Mouse (Mus musculus) B cell, adult 2 months (primary cell): Measurements from ENCODE around the gene Aspn.
"Not testable (repeated sequence)": the region's sequence is repeated elsewhere in the genome, so short reads cannot be mapped to it uniquely, and the experiment has no call there.

Experiments
- DNase-seq, 2 experiments: peaks; one replicate each; pipeline ENCODE4 v3.0.0; 2022

The Aspn gene

DNA sequence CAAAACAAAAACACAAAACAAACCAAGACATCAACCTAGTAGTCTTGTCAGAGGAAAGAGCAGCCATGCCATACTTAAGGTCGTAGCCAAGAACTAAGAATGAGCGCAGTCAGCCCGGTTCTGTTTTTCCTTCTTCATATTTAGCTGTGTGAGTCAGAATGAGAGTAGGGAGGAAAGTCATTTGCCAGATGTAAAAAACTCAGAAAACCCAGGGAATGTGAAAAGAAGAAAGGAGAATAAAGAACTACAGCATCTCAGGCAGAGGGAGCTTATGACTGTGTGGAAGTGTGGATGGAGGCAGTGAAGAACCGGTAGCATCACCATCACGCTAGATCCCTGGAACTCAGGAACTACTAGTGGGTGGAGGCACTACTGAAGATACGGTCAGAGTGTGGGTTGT, 41.8 kb downstream of the Aspn start:
- DNase-seq, result no peak

DNA sequence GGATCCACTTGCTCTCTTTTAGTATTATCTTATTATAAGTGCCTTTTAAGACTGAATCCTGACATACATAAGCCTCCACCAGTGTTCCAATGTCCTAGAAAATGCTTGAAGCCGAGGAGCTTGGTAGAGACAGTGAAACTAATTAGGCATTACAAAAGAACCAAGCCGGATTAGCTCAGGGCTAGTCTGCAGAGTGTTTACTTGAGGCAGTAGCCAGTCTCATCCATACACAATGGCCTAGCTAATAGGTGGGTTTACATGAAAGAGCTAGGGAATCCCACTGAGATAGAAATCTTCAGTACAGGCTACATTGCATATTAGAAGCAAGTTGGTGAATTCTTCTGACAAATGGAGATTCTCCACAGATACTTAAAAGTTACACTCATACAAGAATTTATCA, 58.3 kb downstream of the Aspn start:
- DNase-seq, result not testable (repeated sequence)

DNA sequence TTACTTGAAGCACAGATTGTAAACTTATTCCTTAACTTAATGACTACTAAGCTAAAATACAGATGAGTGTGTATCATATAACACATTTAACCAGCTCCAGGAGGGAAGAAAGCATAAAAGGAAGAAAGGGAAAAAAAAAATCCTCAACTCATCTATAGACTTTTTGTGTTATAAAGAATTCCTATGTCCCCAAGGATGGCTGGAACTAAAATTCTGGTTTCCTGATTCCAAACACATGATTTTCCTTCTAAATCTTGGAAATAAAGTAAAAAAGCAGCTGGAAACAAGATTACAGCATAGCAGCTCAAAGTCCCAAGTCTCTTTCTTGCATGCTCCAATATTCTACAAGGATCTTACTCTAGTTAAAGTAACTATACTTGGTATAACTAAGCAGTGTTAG, 59.4 kb downstream of the Aspn start:
- no peak for DNase-seq

DNA sequence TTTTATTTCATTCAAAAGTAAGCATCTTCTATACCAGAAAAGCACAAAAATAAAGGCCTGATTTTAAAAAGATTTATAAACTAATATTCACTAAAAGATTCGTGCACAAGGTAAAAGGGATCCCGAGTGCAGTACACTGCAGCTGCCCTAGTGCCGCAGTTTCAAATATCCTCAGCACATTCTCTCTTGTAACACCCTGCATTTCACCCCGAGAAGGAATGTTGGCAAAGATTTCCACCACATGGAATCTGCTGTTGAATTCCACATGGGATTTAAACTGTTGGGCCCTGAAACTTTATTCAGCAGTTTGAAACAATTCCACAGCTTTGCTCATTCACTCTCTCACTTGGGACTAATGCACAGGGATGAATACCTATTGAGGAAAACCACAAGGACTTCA, 63.5 kb downstream of the Aspn start, which contains the start of gene Ogn:
Gene Ogn, plus strand, starts transcription at position 333 of the 400 bp plus-strand sequence.
- no peak for DNase-seq

DNA sequence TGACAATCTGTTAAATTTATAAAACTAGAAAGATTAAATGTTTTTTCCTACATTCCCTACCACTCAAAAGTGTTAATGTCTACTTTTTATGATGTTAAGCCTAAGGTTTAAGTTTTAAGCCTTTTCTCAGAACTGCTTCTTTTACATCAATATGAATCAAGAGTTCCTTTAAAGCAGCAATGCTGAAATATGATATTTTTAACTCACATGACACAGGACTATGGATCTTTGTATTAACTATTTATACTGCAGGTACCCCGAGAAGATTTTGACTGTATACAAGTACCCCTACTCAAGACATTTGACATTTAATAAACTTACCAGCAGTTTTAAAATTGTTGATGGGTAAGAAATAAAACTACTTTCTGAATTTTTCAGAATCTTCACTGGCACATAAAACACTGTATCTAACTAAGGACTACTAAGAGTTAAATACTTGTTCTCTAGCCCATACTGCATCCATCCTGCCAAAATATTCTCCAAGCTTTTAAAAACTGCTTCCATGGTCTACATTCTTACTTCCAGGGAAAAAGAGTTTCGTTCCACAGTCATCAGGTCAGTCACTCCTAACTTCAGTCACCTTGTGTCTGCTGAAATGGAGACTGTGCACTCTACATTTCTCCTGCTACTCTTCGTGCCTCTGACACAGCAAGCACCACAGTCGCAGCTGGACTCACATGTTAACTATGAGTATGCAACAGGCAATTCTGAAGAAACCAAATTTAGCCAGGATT, 64.5 kb downstream of the Aspn start:
- DNase-seq, result no peak

DNA sequence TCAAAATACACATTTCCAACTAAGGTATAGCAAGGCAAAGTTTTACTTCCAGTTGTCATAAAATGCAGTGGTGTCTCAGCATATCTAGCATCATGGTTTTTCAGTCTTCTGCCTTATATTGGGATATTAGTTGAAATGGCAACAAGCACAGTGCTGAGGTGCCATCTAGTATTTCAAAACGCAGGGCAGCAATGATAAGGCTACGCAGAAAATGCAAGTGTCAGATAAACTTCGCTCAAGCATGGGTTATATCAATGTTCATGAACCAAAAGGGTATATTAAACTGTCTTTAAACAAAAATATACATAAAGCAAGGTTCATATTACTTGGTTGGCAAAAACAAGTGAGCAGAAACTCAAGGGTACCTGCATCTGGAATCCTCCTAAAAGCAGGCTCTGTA, 72.8 kb downstream of the Aspn start:
- DNase-seq, result no peak
